Mouse (Mus musculus): ENCODE results near the gene Fermt3. TPM values are rescaled to one million over a fixed set of nuclear protein-coding genes. Genes with fewer than 3 reads are reported as not detected.

Gene Fermt3
- polyA plus RNA-seq, 1 experiment from 2014 or later, result 6.7 TPM

GRCm38 (mm10) chr19:6987904-6988285 is 31.4 kb downstream of the Fermt3 start:
- H3K27me3 ChIP-seq (ENCODE audit: control insufficient read depth, insufficient read depth, low read length), result no peaks in the 10 kb centered on the region
- H3K27ac ChIP-seq (ENCODE audit: low read depth, low read length), result peak overlapping the region; percentile 26; the same call in 1 of the 2 replicates
- H3K9me3 ChIP-seq (ENCODE audit: control insufficient read depth, low read length), result no peaks in the 10 kb centered on the region
- peaks cover 19% of the 10 kb centered on the region for H3K4me1 ChIP-seq (ENCODE audit: control insufficient read depth, insufficient read depth, low read length)
- H3K4me2 ChIP-seq, result peak overlapping the region; percentile 77
- H3K36me3 ChIP-seq (ENCODE audit: control insufficient read depth, insufficient read depth, low read length), result no peaks in the 10 kb centered on the region; the same call in 1 of the 2 replicates
- ATAC-seq (ENCODE audit: low FRiP score), result peak; percentile 25; the same call in 1 of the 2 replicates
- 5% methylated on average over 8 of the region's 8 CpGs for WGBS
- H3K4me3 ChIP-seq (ENCODE audit: low read depth, low read length), result peak overlapping the region; percentile 55
- H3K9ac ChIP-seq (ENCODE audit: low read length), result peak overlapping the region; percentile 72
- DNase-seq (ENCODE audit: low spot score, missing footprints), result no peak

DNA sequence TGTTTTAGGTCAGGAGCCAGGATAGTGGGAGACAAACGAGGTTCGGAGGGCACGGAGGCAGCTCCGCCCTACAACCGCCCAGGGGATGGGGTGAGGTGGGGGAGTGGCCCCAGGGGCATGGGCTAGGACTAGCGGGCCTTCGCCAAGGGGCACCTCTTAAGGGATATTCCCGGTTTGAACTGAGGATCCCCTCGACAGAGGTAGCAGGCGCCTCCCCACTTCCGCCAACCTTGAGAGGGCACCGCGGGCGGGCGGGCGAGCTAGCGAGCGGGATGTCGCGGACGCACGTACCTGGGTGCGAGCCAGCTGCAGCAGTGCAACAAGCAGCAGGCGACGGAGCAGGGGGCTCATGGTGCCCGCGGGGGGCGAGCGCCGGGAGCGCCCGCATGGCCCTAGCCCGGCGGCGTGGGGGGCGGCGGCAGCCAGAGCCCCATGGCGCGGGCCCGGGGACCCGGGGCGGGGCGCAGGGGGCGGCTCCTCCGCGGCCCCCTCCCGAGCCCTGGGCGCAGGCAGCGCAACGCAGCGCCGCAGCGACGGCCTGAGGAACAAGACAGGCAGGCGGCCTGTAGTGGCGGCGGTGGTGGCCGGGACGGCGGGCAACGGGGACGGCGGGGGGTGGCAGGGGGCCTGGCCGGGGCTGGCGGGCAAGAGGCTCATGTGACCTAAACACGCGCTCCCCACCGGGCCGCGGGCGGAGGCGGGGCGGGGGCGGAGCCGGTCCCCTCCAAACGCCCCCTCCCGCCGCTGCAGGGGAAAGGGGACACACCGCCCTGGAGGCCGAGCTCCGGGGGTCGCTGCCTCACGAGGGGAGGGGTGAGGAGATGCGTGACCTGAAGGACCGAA is 32.0 kb downstream of the Fermt3 start, which contains the start of gene Vegfb:
Gene Vegfb (minus strand): TSS at position 591 of the 843 bp plus-strand sequence.
- Histone ChIP-seq H3K9ac (ENCODE audit: low read length) (peak within 1 kb of the TSS; percentile 72), H3K9me3 (ENCODE audit: control insufficient read depth, low read length) (no peaks in the 10 kb centered on the region), H3K27ac (ENCODE audit: low read depth, low read length) (peak within 1 kb of the TSS; percentile 26; the same call in 1 of the 2 replicates), H3K4me3 (ENCODE audit: low read depth, low read length) (peak within 1 kb of the TSS; percentile 55), H3K27me3 (ENCODE audit: control insufficient read depth, insufficient read depth, low read length) (no peaks in the 10 kb centered on the region), H3K4me2 (peak within 1 kb of the TSS; percentile 77), H3K4me1 (ENCODE audit: control insufficient read depth, insufficient read depth, low read length) (peaks cover 18% of the 10 kb centered on the region), H3K36me3 (ENCODE audit: control insufficient read depth, insufficient read depth, low read length) (peaks cover 2% of the 10 kb centered on the region; the same call in 1 of the 2 replicates)
- WGBS, result under 1% methylated on average over 68 of the region's 85 CpGs
- ATAC-seq (ENCODE audit: low FRiP score), result peak; percentile 61
- peak; percentile 94 for DNase-seq (ENCODE audit: low spot score, missing footprints)

GRCm38 (mm10) chr19:6985951-6986708 is 33.1 kb downstream of the Fermt3 start:
- Histone ChIP-seq H3K36me3 (ENCODE audit: control insufficient read depth, insufficient read depth, low read length) (peaks cover 2% of the 10 kb centered on the region; the same call in 1 of the 2 replicates), H3K9ac (ENCODE audit: low read length) (peak overlapping the region; percentile 72), H3K27me3 (ENCODE audit: control insufficient read depth, insufficient read depth, low read length) (no peaks in the 10 kb centered on the region), H3K4me1 (ENCODE audit: control insufficient read depth, insufficient read depth, low read length) (peaks cover 16% of the 10 kb centered on the region), H3K4me2 (peak overlapping the region; percentile 77), H3K9me3 (ENCODE audit: control insufficient read depth, low read length) (no peaks in the 10 kb centered on the region), H3K4me3 (ENCODE audit: low read depth, low read length) (peak overlapping the region; percentile 55), H3K27ac (ENCODE audit: low read depth, low read length) (no peak overlapping the region)
- DNase-seq (ENCODE audit: low spot score, missing footprints), result no peak
- no peak for ATAC-seq (ENCODE audit: low FRiP score)
- WGBS, result 76% methylated on average over 10 of the region's 10 CpGs

GRCm38 (mm10) chr19:6985300-6985699 is 34.0 kb downstream of the Fermt3 start:
- Histone ChIP-seq H3K4me3 (ENCODE audit: low read depth, low read length) (no peak overlapping the region), H3K27me3 (ENCODE audit: control insufficient read depth, insufficient read depth, low read length) (no peaks in the 10 kb centered on the region), H3K4me2 (no peak overlapping the region), H3K9me3 (ENCODE audit: control insufficient read depth, low read length) (no peaks in the 10 kb centered on the region), H3K9ac (ENCODE audit: low read length) (no peak overlapping the region), H3K4me1 (ENCODE audit: control insufficient read depth, insufficient read depth, low read length) (peaks cover 20% of the 10 kb centered on the region), H3K36me3 (ENCODE audit: control insufficient read depth, insufficient read depth, low read length) (peaks cover 2% of the 10 kb centered on the region; the same call in 1 of the 2 replicates), H3K27ac (ENCODE audit: low read depth, low read length) (no peak overlapping the region)
- whole genome bisulfite sequencing, result 86% methylated on average over 19 of the region's 19 CpGs
- no peak for DNase-seq (ENCODE audit: low spot score, missing footprints)
- no peak for ATAC-seq (ENCODE audit: low FRiP score)

DNA sequence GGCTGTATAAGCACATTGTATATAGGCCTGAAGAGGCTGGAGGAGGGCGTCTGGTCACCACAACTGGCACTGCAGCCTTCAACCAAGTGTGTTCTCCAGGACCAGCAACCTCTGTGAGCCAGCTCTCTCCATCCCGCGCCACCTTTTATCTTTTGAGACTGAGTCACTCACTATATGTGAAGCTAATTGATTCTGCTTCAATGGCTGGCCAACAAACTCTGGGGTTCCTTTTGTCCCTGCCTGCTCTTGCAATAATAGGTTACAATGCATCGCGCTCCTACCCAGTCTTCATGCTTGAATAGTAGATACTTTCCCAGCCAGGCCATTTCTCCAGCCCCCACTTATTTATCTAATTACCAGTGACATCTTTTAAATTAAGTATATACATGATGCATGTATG is 35.6 kb downstream of the Fermt3 start:
- peaks cover 2% of the 10 kb centered on the region; the same call in 1 of the 2 replicates for H3K36me3 ChIP-seq (ENCODE audit: control insufficient read depth, insufficient read depth, low read length)
- ATAC-seq (ENCODE audit: low FRiP score) (no peak), DNase-seq (ENCODE audit: low spot score, missing footprints) (no peak)
- no peaks in the 10 kb centered on the region for H3K27me3 ChIP-seq (ENCODE audit: control insufficient read depth, insufficient read depth, low read length)
- no peak overlapping the region for H3K4me3 ChIP-seq (ENCODE audit: low read depth, low read length)
- H3K27ac ChIP-seq (ENCODE audit: low read depth, low read length), result no peak overlapping the region
- no peak overlapping the region for H3K9ac ChIP-seq (ENCODE audit: low read length)
- 73% methylated on average over 5 of the region's 5 CpGs for WGBS
- H3K9me3 ChIP-seq (ENCODE audit: control insufficient read depth, low read length), result no peaks in the 10 kb centered on the region
- no peak overlapping the region for H3K4me2 ChIP-seq
- H3K4me1 ChIP-seq (ENCODE audit: control insufficient read depth, insufficient read depth, low read length), result peaks cover 27% of the 10 kb centered on the region

DNA sequence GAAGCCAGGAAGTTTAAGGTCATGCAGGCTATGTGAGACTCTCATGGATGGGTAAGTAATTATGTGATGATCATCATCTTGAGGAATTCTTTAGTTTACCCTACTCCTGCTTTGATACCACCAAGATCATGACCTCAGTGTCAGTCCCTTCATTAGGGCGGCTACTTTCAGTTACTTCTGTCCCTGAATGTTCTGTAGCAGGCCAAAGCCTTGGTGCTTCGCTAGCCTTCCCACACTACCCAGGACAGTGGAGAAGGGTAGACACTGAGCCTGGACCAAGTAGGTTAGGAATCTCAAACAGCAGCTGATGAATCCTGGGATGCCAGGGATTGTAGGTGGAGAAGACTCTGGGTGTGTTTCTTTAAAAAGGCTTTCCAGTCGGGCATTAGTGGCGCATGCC is 37.8 kb downstream of the Fermt3 start:
- Histone ChIP-seq H3K36me3 (ENCODE audit: control insufficient read depth, insufficient read depth, low read length) (peaks cover 14% of the 10 kb centered on the region), H3K4me3 (ENCODE audit: low read depth, low read length) (no peak overlapping the region), H3K27me3 (ENCODE audit: control insufficient read depth, insufficient read depth, low read length) (no peaks in the 10 kb centered on the region), H3K27ac (ENCODE audit: low read depth, low read length) (no peak overlapping the region), H3K9ac (ENCODE audit: low read length) (no peak overlapping the region), H3K4me2 (no peak overlapping the region), H3K9me3 (ENCODE audit: control insufficient read depth, low read length) (no peaks in the 10 kb centered on the region), H3K4me1 (ENCODE audit: control insufficient read depth, insufficient read depth, low read length) (peaks cover 35% of the 10 kb centered on the region)
- DNase-seq (ENCODE audit: low spot score, missing footprints) (no peak), ATAC-seq (ENCODE audit: low FRiP score) (no peak)
- 90% methylated on average over 4 of the region's 4 CpGs for WGBS

DNA sequence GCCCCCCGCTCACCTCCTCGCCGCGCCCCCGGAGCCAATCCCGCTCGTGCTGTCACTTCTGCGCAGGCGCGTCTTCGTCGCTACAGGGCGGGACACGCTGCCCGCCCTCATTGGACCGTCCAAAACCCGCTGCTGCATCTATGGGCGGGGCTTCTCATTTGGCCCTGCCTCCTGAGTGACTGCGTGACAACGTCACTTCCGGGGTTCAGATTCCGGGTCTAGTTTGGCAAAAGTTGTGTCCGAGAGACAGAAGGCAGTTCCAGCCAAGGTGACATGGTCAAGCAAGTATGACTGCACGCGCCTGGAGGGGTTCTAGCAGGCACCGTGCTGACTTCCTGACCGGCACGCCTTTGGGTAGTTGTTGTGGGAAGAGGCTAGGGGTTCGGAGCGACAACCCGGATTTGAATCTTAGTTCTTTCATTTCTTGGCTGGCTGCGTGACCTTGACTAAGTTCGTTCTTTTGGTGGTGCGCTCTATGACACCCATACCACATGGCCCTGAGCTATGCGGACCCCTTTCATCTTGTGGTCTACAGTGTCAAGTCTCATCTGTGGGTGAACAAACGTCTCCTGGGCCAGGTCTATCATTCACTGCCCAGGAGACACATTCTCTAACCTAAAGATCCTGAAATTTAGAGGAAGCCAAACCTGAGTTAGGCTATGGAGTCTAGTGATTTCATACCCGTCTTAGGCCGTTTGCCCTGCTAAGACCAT is 38.7 kb downstream of the Fermt3 start, which contains the start of gene Fkbp2:
Gene Fkbp2 (minus strand): TSS at position 121 of the 713 bp plus-strand sequence.
- Histone ChIP-seq H3K9me3 (ENCODE audit: control insufficient read depth, low read length) (no peaks in the 10 kb centered on the region), H3K4me1 (ENCODE audit: control insufficient read depth, insufficient read depth, low read length) (peaks cover 38% of the 10 kb centered on the region), H3K4me3 (ENCODE audit: low read depth, low read length) (peak within 1 kb of the TSS; percentile 57), H3K9ac (ENCODE audit: low read length) (peak within 1 kb of the TSS; percentile 76), H3K27me3 (ENCODE audit: control insufficient read depth, insufficient read depth, low read length) (no peaks in the 10 kb centered on the region), H3K4me2 (peak within 1 kb of the TSS; percentile 71), H3K36me3 (ENCODE audit: control insufficient read depth, insufficient read depth, low read length) (peaks cover 14% of the 10 kb centered on the region), H3K27ac (ENCODE audit: low read depth, low read length) (peak within 1 kb of the TSS; percentile 85)
- WGBS, result 2% methylated on average over 38 of the region's 38 CpGs
- ATAC-seq (ENCODE audit: low FRiP score) (peak; percentile 87), DNase-seq (ENCODE audit: low spot score, missing footprints) (peak; percentile 99)

- ATAC-seq (ENCODE audit: low FRiP score), result peak; percentile 89
- WGBS, result under 1% methylated on average over 59 of the region's 59 CpGs
- Histone ChIP-seq H3K9ac (ENCODE audit: low read length) (peak overlapping the region; percentile 76), H3K4me1 (ENCODE audit: control insufficient read depth, insufficient read depth, low read length) (peaks cover 38% of the 10 kb centered on the region), H3K36me3 (ENCODE audit: control insufficient read depth, insufficient read depth, low read length) (peaks cover 14% of the 10 kb centered on the region), H3K4me3 (ENCODE audit: low read depth, low read length) (peak overlapping the region; percentile 57), H3K4me2 (peak overlapping the region; percentile 71), H3K27me3 (ENCODE audit: control insufficient read depth, insufficient read depth, low read length) (no peaks in the 10 kb centered on the region), H3K27ac (ENCODE audit: low read depth, low read length) (peak overlapping the region; percentile 85), H3K9me3 (ENCODE audit: control insufficient read depth, low read length) (no peaks in the 10 kb centered on the region)
- peak; percentile 100 for DNase-seq (ENCODE audit: low spot score, missing footprints)
Measured at GRCm38 (mm10) chr19:6979486-6980380, 39.5 kb downstream of the Fermt3 start.

Measured in midbrain, embryonic 11.5 days (tissue).